Mouse (Mus musculus) lung, embryonic 16.5 days (tissue): ENCODE results near the gene Tubb3. TPM values are rescaled to one million over a fixed set of nuclear protein-coding genes. Genes with fewer than 3 reads are reported as not detected.
"Not testable (repeated sequence)": the region's sequence is repeated elsewhere in the genome, so short reads cannot be mapped to it uniquely, and the experiment has no call there.

Experiments
- ATAC-seq: fragments of 200-750 bp; cut with Nextera tagmentation; 2 replicates; pipeline ENCODE4 v1.8.0; 2017; ENCODE audit warnings: low read depth, mild to moderate bottlenecking, moderate library complexity
- H3K27ac ChIP-seq: fragments of 300-500 bp; sonication (generic); 2 replicates; pipeline ENCODE4 v1.5.1; 2014; ENCODE audit warnings: mild to moderate bottlenecking, control low read depth, low read length
- H3K27me3 ChIP-seq: fragments of 300-500 bp; sonication (generic); 2 replicates; pipeline ENCODE4 v1.6.1; 2014; ENCODE audit warnings: low read depth, low read length, mixed read lengths; ENCODE audit not compliant: control insufficient read depth, insufficient read depth
- H3K36me3 ChIP-seq: fragments of 300-500 bp; sonication (generic); 2 replicates; pipeline ENCODE4 v1.6.1; 2014; ENCODE audit warnings: low read length; ENCODE audit not compliant: control insufficient read depth, insufficient read depth
- H3K4me1 ChIP-seq: fragments of 300-500 bp; sonication (generic); replicated peaks from 2 replicates; pipeline ENCODE4 v1.6.1; 2014; ENCODE audit warnings: low read length, mixed read lengths; ENCODE audit not compliant: control insufficient read depth, insufficient read depth
- H3K4me2 ChIP-seq: fragments of 300-500 bp; sonication (generic); 2 replicates; pipeline ENCODE4 v1.6.1; 2014; ENCODE audit warnings: low read depth, low read length, control low read depth
- H3K4me3 ChIP-seq: fragments of 300-500 bp; sonication (generic); 2 replicates; pipeline ENCODE4 v1.5.1; 2014; ENCODE audit warnings: mild to moderate bottlenecking, low read length, control low read depth
- H3K9ac ChIP-seq: fragments of 300-500 bp; sonication (generic); 2 replicates; pipeline ENCODE4 v1.6.1; 2014; ENCODE audit warnings: low read length, control low read depth
- H3K9me3 ChIP-seq: fragments of 300-500 bp; sonication (generic); 2 replicates; pipeline ENCODE4 v1.6.1; 2016; ENCODE audit warnings: low read length; ENCODE audit not compliant: control insufficient read depth
- WGBS: fragments of 180-500 bp; shearing (Covaris S2); extraction: QIAGEN DNeasy Blood & Tissue Kit; methylation state at CpG from one replicate; pipeline ENCODE4 v1.1.7; 2014; 5-methylcytosine and 5-hydroxymethylcytosine counted together
- polyA plus RNA-seq: library from polyadenylated mRNA; unstranded; fragments of >200 nt; fragmentation: Nextera tagmentation; extraction: Ambion mirVana; gene quantifications from 2 replicates; pipeline ENCODE4 v1.2.1, GENCODE M21; 2015

Gene Tubb3
- polyA plus RNA-seq, 1 experiment from 2014 or later = 5.8 TPM

- WGBS = 60% methylated on average over 8 of the region's 8 CpGs
- peaks cover 53% of the 10 kb centered on the region for H3K27me3 ChIP-seq
- no peak for ATAC-seq
- no peak overlapping the region for H3K9ac ChIP-seq
- H3K27ac ChIP-seq = no peak overlapping the region
- H3K4me1 ChIP-seq = no peaks in the 10 kb centered on the region
- no peak overlapping the region for H3K4me3 ChIP-seq
- H3K4me2 ChIP-seq = no peak overlapping the region
- no peaks in the 10 kb centered on the region for H3K9me3 ChIP-seq
- H3K36me3 ChIP-seq = no peaks in the 10 kb centered on the region
These were observed 1.1 kb upstream of the Tubb3 start for GRCm38 (mm10) chr8:123410049-123410587.

GRCm38 (mm10) chr8:123410788-123411187 lies 436 bp upstream of the Tubb3 start:
- no peak for ATAC-seq
- Histone ChIP-seq H3K36me3 (no peaks in the 10 kb centered on the region), H3K4me3 (no peak overlapping the region), H3K9me3 (no peaks in the 10 kb centered on the region), H3K4me2 (no peak overlapping the region), H3K27me3 (peaks cover 53% of the 10 kb centered on the region), H3K27ac (no peak overlapping the region), H3K4me1 (no peaks in the 10 kb centered on the region), H3K9ac (no peak overlapping the region)
- 15% methylated on average over 11 of the region's 11 CpGs for WGBS

GRCm38 (mm10) chr8:123411781-123412327 lies 630 bp downstream of the Tubb3 start:
- H3K9ac ChIP-seq = no peak overlapping the region
- no peaks in the 10 kb centered on the region for H3K36me3 ChIP-seq
- no peaks in the 10 kb centered on the region for H3K9me3 ChIP-seq
- H3K4me3 ChIP-seq = peak overlapping the region; percentile 16
- peaks cover 53% of the 10 kb centered on the region for H3K27me3 ChIP-seq
- H3K4me1 ChIP-seq = no peaks in the 10 kb centered on the region
- ATAC-seq = no peak
- peak overlapping the region; percentile 38 for H3K4me2 ChIP-seq
- WGBS = 12% methylated on average over 16 of the region's 16 CpGs
- no peak overlapping the region for H3K27ac ChIP-seq

GRCm38 (mm10) chr8:123412560-123413170 lies 1.4 kb downstream of the Tubb3 start:
- Histone ChIP-seq H3K9ac (no peak overlapping the region), H3K36me3 (no peaks in the 10 kb centered on the region), H3K4me2 (no peak overlapping the region), H3K27ac (no peak overlapping the region), H3K9me3 (no peaks in the 10 kb centered on the region), H3K4me1 (no peaks in the 10 kb centered on the region), H3K4me3 (no peak overlapping the region), H3K27me3 (peaks cover 51% of the 10 kb centered on the region)
- ATAC-seq = no peak
- 2% methylated on average over 12 of the region's 12 CpGs for WGBS

- no peaks in the 10 kb centered on the region for H3K36me3 ChIP-seq
- ATAC-seq = no peak
- no peak overlapping the region for H3K4me2 ChIP-seq
- peaks cover 45% of the 10 kb centered on the region for H3K27me3 ChIP-seq
- no peak overlapping the region for H3K9ac ChIP-seq
- 11% methylated on average over 9 of the region's 9 CpGs for WGBS
- no peak overlapping the region for H3K4me3 ChIP-seq
- no peaks in the 10 kb centered on the region for H3K4me1 ChIP-seq
- no peaks in the 10 kb centered on the region for H3K9me3 ChIP-seq
- H3K27ac ChIP-seq = no peak overlapping the region
These were observed 3.0 kb downstream of the Tubb3 start for GRCm38 (mm10) chr8:123414255-123414654.

GRCm38 (mm10) chr8:123414997-123415696 lies 3.9 kb downstream of the Tubb3 start:
- ATAC-seq, H3K4me2 ChIP-seq, H3K9me3 ChIP-seq, H3K4me3 ChIP-seq, H3K36me3 ChIP-seq, H3K27ac ChIP-seq, H3K4me1 ChIP-seq, H3K9ac ChIP-seq: not testable (repeated sequence)
- WGBS = 75% methylated on average over 5 of the region's 5 CpGs
- peaks cover 38% of the 10 kb centered on the region for H3K27me3 ChIP-seq

GRCm38 (mm10) chr8:123415967-123416943 lies 5.0 kb downstream of the Tubb3 start:
- WGBS = 81% methylated on average over 8 of the region's 8 CpGs
- Histone ChIP-seq H3K9me3 (no peaks in the 10 kb centered on the region), H3K4me1 (no peaks in the 10 kb centered on the region), H3K36me3 (no peaks in the 10 kb centered on the region), H3K4me3 (no peak overlapping the region), H3K4me2 (no peak overlapping the region), H3K27me3 (peaks cover 27% of the 10 kb centered on the region), H3K27ac (no peak overlapping the region), H3K9ac (no peak overlapping the region)
- no peak for ATAC-seq

- no peak for ATAC-seq
- H3K36me3 ChIP-seq = no peaks in the 10 kb centered on the region
- H3K9ac ChIP-seq = no peak overlapping the region
- H3K4me2 ChIP-seq = no peak overlapping the region
- H3K4me3 ChIP-seq = no peak overlapping the region
- 67% methylated on average over 8 of the region's 8 CpGs for WGBS
- no peaks in the 10 kb centered on the region for H3K9me3 ChIP-seq
- peaks cover 19% of the 10 kb centered on the region for H3K27me3 ChIP-seq
- no peak overlapping the region for H3K27ac ChIP-seq
- no peaks in the 10 kb centered on the region for H3K4me1 ChIP-seq
These were observed 5.8 kb downstream of the Tubb3 start for GRCm38 (mm10) chr8:123416944-123417555.
